Mouse (Mus musculus): ENCODE measurements around the gene Ffar3.

DNA sequence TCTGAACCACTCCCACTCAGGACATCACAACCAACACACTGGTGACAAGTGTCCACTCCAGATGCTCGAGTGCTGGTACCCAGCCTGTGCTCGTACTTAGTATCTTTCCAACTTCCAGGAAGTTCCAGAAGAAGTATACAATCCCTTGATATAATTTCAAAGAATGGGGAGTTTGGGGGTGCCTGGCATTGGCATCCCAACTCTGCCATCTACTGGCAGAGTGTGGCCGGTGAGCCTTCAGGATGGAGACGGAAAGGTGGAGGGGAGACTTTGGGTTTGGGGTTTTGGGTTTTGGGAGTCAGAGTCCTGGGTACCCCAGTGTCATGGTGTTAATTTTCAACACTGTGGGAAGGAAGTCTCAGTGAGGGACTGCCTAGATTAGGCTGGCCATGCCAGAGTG lies 48.1 kb upstream of the Ffar3 start:
- TF ChIP-seq CTCF (IDR thresholded peaks at IDR 0.05; ENCODE audit: low read depth) (peak; percentile 44), EP300 (IDR thresholded peaks at IDR 0.05; ENCODE audit: low read depth) (no peak)

Measured in heart, postnatal 0 days (tissue).